Mouse (Mus musculus): ENCODE results near the gene Gm31371.
"Not testable (repeated sequence)": the region's sequence is repeated elsewhere in the genome, so short reads cannot be mapped to it uniquely, and the experiment has no call there.

DNA sequence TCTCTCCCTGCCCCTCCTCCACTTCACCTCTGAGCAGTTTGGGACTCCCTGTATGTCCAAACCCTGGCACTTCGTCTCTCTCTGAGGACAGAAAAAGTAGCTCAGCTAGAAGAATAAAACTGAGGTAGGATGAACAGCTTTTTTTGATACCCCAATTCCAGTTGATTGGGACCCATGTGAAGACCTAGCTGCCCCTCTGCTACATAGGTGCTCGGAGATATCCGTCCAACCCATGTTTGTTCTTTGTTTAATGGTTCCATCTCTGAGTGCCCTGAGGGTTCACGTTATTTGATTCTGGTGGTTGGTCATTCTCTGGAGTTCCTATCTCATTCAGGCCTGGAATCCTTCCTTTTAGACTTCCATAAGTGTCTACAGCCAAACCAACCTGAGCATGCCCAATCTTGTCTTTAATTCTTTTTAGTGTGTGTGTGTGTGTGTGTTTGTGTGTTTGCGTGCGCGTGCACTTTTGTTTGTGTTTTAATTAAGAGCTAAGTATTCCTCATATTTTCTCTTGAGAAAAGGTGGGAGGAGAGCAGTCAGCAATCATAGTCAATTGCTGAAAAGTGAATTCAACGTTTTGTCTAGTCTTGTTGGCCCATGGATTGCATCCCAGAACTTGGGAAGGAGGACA is 3.3 kb downstream of the Gm31371 start:
- TF ChIP-seq POLR2A (IDR thresholded peaks at IDR 0.05; ENCODE audit: low read depth, low read length); CTCF (IDR thresholded peaks at IDR 0.05; ENCODE audit: extremely low read depth, insufficient read length, insufficient replicate concordance, low read depth, low read length): not testable (repeated sequence)

All from small intestine, adult 2 months (tissue).